Mouse (Mus musculus): ENCODE measurements around the gene Pusl1. TPM values are rescaled to one million over a fixed set of nuclear protein-coding genes. Genes with fewer than 3 reads are reported as not detected.

Pusl1 gene
- polyA plus RNA-seq, 1 experiment from 2014 or later: 25.4 TPM

DNA sequence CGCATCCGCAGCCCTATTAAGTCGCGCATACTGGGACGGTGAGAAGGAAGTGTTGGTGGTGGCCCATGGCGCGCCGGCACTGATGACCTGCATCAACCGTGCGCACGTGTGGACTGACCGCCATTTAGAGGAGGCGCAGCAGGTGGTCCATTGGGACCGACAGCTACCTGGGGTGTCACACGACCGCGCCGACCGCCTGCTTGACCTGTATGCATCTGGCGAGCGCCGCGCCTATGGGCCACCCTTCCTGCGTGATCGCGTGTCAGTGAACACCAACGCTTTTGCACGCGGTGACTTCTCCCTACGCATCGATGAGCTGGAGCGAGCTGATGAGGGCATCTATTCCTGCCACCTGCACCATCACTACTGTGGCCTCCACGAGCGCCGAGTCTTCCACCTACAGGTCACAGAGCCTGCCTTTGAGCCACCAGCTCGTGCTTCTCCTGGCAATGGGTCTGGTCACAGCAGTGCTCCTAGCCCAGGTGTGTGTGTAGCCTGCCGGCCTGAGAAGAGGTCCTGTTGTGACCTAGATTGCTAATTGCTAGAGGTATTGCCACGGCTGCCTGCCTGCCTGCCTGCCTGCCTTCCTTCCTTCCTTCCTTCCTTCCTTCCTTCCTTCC is 49.8 kb downstream of the Pusl1 start:
- peaks cover 45% of the 10 kb centered on the region for H3K4me1 ChIP-seq (replicated peaks)
- H3K4me2 ChIP-seq: peak overlapping the region; percentile 85
- H3K27me3 ChIP-seq: peaks cover 47% of the 10 kb centered on the region
- H3K9ac ChIP-seq: no peak overlapping the region
- H3K27ac ChIP-seq: no peak overlapping the region
- no peaks in the 10 kb centered on the region for H3K36me3 ChIP-seq
- ATAC-seq (ENCODE audit: low read depth): no peak
- no peaks in the 10 kb centered on the region for H3K9me3 ChIP-seq (replicated peaks)
- H3K4me3 ChIP-seq (replicated peaks): peak overlapping the region; percentile 61
- 46% methylated on average over 38 of the region's 38 CpGs for WGBS (ENCODE audit: insufficient replicate concordance)
- no peak for DNase-seq

DNA sequence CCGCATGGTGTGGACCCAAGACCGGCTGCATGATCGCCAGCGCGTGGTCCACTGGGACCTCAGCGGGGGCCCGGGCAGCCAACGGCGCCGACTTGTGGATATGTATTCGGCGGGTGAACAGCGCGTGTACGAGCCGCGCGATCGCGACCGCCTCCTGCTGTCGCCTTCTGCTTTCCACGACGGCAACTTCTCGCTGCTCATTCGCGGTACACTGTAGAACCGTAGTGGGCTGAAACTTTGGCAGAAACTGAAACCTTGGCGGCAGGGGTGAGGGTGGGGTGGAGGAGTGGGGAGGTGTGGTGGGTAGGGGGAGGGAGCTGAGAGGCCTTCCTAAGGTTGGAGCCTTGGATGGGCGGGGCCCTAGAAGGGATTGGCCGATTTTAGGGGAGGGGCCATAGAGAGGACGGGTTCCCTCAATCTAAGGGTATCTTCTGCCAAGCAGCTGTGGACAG is 50.6 kb downstream of the Pusl1 start:
- DNase-seq (peak; percentile 68), ATAC-seq (ENCODE audit: low read depth) (peak; percentile 84)
- WGBS (ENCODE audit: insufficient replicate concordance): 1% methylated on average over 32 of the region's 32 CpGs
- peaks cover 47% of the 10 kb centered on the region for H3K27me3 ChIP-seq
- H3K9me3 ChIP-seq (replicated peaks): no peaks in the 10 kb centered on the region
- peaks cover 40% of the 10 kb centered on the region for H3K4me1 ChIP-seq (replicated peaks)
- H3K36me3 ChIP-seq: no peaks in the 10 kb centered on the region
- no peak overlapping the region for H3K27ac ChIP-seq
- H3K4me3 ChIP-seq (replicated peaks): peak overlapping the region; percentile 61
- peak overlapping the region; percentile 85 for H3K4me2 ChIP-seq
- H3K9ac ChIP-seq: peak overlapping the region; percentile 74

DNA sequence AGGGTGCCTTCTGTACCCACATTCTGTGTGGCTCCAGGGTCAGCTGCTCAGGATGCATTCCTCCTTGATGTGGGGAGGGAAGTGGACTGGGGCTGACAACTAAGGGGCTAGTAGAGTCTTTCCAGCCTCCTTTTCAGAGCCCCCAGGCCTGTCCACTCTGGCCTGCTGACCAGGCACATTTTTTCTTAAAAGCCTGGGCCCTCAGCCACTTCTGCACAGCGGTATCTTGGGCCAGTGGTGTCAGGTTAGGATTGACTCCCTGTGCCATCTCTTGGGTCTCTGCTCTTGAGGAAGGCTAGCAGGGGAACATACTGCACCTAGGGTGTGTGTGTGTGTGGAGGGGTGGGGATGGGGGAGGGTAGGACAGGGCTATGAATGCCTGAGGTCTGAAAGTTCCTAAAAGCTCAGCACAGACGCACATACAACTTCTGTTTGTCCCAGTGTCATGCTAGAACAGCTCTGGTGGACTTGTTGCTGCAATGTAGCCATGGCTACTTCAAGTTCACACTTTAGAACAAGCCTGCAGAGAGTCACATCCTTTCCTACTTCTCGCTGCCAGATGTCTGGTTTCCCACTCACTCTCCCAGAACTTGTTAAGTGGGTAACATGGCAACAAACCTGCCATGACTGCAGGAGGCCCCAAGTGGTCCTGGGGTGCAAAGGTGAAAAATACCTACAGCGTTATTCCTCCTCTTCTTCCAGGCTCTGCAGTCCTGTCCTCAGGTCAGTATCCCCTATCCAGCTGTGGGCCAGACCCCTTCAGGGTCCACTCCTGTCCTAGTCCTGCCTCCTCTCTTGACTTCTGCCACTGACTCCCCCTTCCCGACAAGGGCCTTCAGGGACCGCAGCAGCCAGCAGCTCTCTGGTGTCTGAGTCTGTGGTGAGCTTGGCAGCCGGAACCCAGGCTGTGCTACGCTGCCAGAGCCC is 51.2 kb downstream of the Pusl1 start:
- H3K36me3 ChIP-seq: no peaks in the 10 kb centered on the region
- DNase-seq (no peak), ATAC-seq (ENCODE audit: low read depth) (no peak)
- H3K9me3 ChIP-seq (replicated peaks): no peaks in the 10 kb centered on the region
- H3K9ac ChIP-seq: peak overlapping the region; percentile 74
- 20% methylated on average over 8 of the region's 8 CpGs for WGBS (ENCODE audit: insufficient replicate concordance)
- H3K4me3 ChIP-seq (replicated peaks): peak overlapping the region; percentile 61
- H3K4me1 ChIP-seq (replicated peaks): peaks cover 40% of the 10 kb centered on the region
- H3K27ac ChIP-seq: no peak overlapping the region
- peaks cover 47% of the 10 kb centered on the region for H3K27me3 ChIP-seq
- H3K4me2 ChIP-seq: peak overlapping the region; percentile 85

DNA sequence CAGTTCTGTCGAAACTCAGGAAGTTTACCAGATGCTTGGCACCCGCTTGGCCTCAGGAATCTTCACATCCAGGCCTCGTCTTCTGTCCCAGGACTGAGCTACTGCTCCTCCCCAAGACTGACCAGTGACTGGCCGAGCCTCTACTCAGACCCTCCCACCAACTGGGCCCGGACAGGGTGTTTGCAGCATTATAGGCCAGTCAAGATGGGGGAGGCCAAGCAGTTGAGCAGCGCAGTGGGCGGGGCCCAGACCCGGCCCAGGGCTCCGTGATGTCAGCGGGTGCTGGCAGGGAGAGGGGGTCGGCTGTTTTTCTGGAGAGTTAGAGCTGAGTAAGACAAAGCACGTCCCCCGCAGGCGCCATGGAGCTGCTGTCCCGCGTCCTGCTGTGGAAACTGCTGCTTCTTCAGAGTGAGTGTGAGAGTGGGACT is 52.1 kb downstream of the Pusl1 start, which contains the start of gene Mxra8:
Mxra8 (plus strand) TSS at position 198 of the 428 bp plus-strand sequence.
- Histone ChIP-seq H3K4me3 (replicated peaks) (peak within 1 kb of the TSS; percentile 61), H3K9me3 (replicated peaks) (no peaks in the 10 kb centered on the region), H3K27ac (peak within 1 kb of the TSS; percentile 2), H3K36me3 (no peaks in the 10 kb centered on the region), H3K4me1 (replicated peaks) (peaks cover 40% of the 10 kb centered on the region), H3K4me2 (peak within 1 kb of the TSS; percentile 85), H3K27me3 (peaks cover 47% of the 10 kb centered on the region), H3K9ac (peak within 1 kb of the TSS; percentile 74)
- ATAC-seq (ENCODE audit: low read depth): peak; percentile 49
- WGBS (ENCODE audit: insufficient replicate concordance): 21% methylated on average over 16 of the region's 16 CpGs
- DNase-seq: peak; percentile 58

DNA sequence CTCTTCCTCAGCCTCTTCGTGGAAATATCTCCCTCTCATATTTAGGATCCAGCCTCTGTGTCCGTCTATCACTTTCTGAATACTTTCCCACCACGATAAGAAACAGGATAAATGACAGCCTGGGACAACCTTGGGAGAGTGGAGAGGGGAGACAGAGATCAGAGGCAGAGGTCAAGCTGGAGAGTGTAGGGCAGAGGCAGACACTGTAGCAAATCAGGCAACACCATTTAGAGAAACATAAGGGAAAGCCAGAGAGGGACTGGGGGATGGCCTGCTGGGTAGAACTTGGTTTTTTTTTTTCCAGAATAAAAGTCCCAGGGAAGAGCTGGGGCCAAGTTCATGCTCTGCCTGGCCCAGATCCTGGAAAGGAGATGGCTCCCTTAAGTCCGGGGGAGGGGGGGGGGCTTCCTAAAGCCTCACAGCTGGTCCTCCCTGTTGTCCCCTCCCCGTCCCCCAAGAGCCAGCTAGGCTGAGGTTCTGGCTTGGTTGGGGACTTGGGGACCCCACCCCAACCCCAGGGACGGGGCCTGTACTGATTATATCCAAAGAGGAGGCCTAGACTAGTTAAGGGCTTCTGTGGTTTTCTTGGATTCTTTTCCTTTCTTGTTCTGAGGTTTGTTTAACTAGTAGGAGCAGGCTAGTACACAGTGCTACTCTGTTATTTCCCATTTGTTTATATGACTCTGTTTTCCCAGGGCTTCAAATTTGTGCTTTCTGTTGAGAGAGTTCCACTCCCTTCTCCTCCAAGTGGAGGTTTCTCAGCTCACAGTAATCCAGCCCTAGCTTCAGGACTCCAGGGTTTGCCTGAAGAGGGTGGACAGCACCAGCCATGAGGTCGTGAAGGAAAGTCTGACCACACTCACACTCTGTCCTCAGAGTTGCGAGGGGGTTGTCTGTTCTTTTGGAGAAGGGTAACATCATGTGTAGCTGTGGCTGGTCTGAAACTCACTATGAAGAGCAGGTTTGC is 53.1 kb downstream of the Pusl1 start:
- no peak overlapping the region for H3K4me2 ChIP-seq
- no peaks in the 10 kb centered on the region for H3K9me3 ChIP-seq (replicated peaks)
- DNase-seq (no peak), ATAC-seq (ENCODE audit: low read depth) (no peak)
- H3K9ac ChIP-seq: no peak overlapping the region
- peaks cover 2% of the 10 kb centered on the region; the same call in 1 of the 2 replicates for H3K36me3 ChIP-seq
- H3K4me1 ChIP-seq (replicated peaks): peaks cover 49% of the 10 kb centered on the region
- H3K4me3 ChIP-seq (replicated peaks): no peak overlapping the region
- H3K27me3 ChIP-seq: peaks cover 44% of the 10 kb centered on the region
- H3K27ac ChIP-seq: peak overlapping the region; percentile 2
- WGBS (ENCODE audit: insufficient replicate concordance): 45% methylated on average over 8 of the region's 8 CpGs

Small RNA genes lying within 50 kb of the gene (microRNA-seq; reads per million reads assigned to microRNA genes)
- not detected for gene Gm22991

Other genes with a start within 250 kb of the Pusl1 start
- not detected in 2 replicates for gene Gm10563, start 246.4 kb downstream of the Pusl1 start, polyA plus RNA-seq (2015; fragmentation: Nextera tagmentation; extraction: Ambion mirVana)
- gene Mmp23, start 238.4 kb downstream of the Pusl1 start, polyA plus RNA-seq (2015; fragmentation: Nextera tagmentation; extraction: Ambion mirVana): 4.9 and 6.0 TPM in 2 replicates
- 3.2 and 3.7 TPM in 2 replicates for gene Mib2, start 222.6 kb downstream of the Pusl1 start, polyA plus RNA-seq (2015; fragmentation: Nextera tagmentation; extraction: Ambion mirVana)
- 0.39 and 0.49 TPM in 2 replicates for gene Fndc10, start 197.4 kb downstream of the Pusl1 start, polyA plus RNA-seq (2015; fragmentation: Nextera tagmentation; extraction: Ambion mirVana)
- gene Ssu72, start 187.0 kb downstream of the Pusl1 start, polyA plus RNA-seq (2015; fragmentation: Nextera tagmentation; extraction: Ambion mirVana): 77.7 TPM in 2 replicates
- gene Tmem240, start 157.0 kb downstream of the Pusl1 start, polyA plus RNA-seq (2015; fragmentation: Nextera tagmentation; extraction: Ambion mirVana): 0.07 and 0.18 TPM in 2 replicates
- 73.2 and 75.6 TPM in 2 replicates for gene Atad3a, start 130.7 kb downstream of the Pusl1 start, polyA plus RNA-seq (2015; fragmentation: Nextera tagmentation; extraction: Ambion mirVana)
- gene Vwa1, start 117.1 kb downstream of the Pusl1 start, polyA plus RNA-seq (2015; fragmentation: Nextera tagmentation; extraction: Ambion mirVana): 0.43 and 0.45 TPM in 2 replicates
- 0.08 and 0.14 TPM in 2 replicates for gene Tmem88b, start 105.9 kb downstream of the Pusl1 start, polyA plus RNA-seq (2015; fragmentation: Nextera tagmentation; extraction: Ambion mirVana)
- gene Ankrd65, start 101.3 kb downstream of the Pusl1 start, polyA plus RNA-seq (2015; fragmentation: Nextera tagmentation; extraction: Ambion mirVana): not detected in 2 replicates
- 225 and 227 TPM in 2 replicates for gene Mrpl20, start 88.9 kb downstream of the Pusl1 start, polyA plus RNA-seq (2015; fragmentation: Nextera tagmentation; extraction: Ambion mirVana)
- gene Ccnl2, start 79.3 kb downstream of the Pusl1 start, polyA plus RNA-seq (2015; fragmentation: Nextera tagmentation; extraction: Ambion mirVana): 62.9 and 68.8 TPM in 2 replicates
- 147 and 148 TPM in 2 replicates for gene Aurkaip1, start 60.5 kb downstream of the Pusl1 start, polyA plus RNA-seq (2015; fragmentation: Nextera tagmentation; extraction: Ambion mirVana)
- gene Mxra8, start 52.1 kb downstream of the Pusl1 start, polyA plus RNA-seq (2015; fragmentation: Nextera tagmentation; extraction: Ambion mirVana): 5.6 and 6.8 TPM in 2 replicates
- 1.8 and 2.4 TPM in 2 replicates for gene Dvl1, start 44.4 kb downstream of the Pusl1 start, polyA plus RNA-seq (2015; fragmentation: Nextera tagmentation; extraction: Ambion mirVana)
- 0.05 and 0.09 TPM in 2 replicates for gene Tas1r3, start 28.4 kb downstream of the Pusl1 start, polyA plus RNA-seq (2015; fragmentation: Nextera tagmentation; extraction: Ambion mirVana)
- 8.4 and 10.2 TPM in 2 replicates for gene Cptp, start 22.3 kb downstream of the Pusl1 start, polyA plus RNA-seq (2015; fragmentation: Nextera tagmentation; extraction: Ambion mirVana)
- gene Ints11, start 22.2 kb downstream of the Pusl1 start, polyA plus RNA-seq (2015; fragmentation: Nextera tagmentation; extraction: Ambion mirVana): 40.0 and 41.9 TPM in 2 replicates
- gene Acap3, start within 50 bp of the Pusl1 start, polyA plus RNA-seq (2015; fragmentation: Nextera tagmentation; extraction: Ambion mirVana): 7.6 and 7.8 TPM in 2 replicates
- gene Ube2j2, start 52.0 kb upstream of the Pusl1 start, polyA plus RNA-seq (2015; fragmentation: Nextera tagmentation; extraction: Ambion mirVana): 68.1 and 70.3 TPM in 2 replicates
- gene C1qtnf12, start 70.5 kb upstream of the Pusl1 start, polyA plus RNA-seq (2015; fragmentation: Nextera tagmentation; extraction: Ambion mirVana): 55.3 and 58.7 TPM in 2 replicates
- 5.5 and 6.2 TPM in 2 replicates for gene B3galt6, start 100.9 kb upstream of the Pusl1 start, polyA plus RNA-seq (2015; fragmentation: Nextera tagmentation; extraction: Ambion mirVana)
- 88.2 and 91.6 TPM in 2 replicates for gene Sdf4, start 101.1 kb upstream of the Pusl1 start, polyA plus RNA-seq (2015; fragmentation: Nextera tagmentation; extraction: Ambion mirVana)
- gene Tnfrsf4, start 122.1 kb upstream of the Pusl1 start, polyA plus RNA-seq (2015; fragmentation: Nextera tagmentation; extraction: Ambion mirVana): 0.09 and 0.20 TPM in 2 replicates
- 0.60 and 0.65 TPM in 2 replicates for gene Tnfrsf18, start 134.4 kb upstream of the Pusl1 start, polyA plus RNA-seq (2015; fragmentation: Nextera tagmentation; extraction: Ambion mirVana)
- gene Ttll10, start 167.6 kb upstream of the Pusl1 start, polyA plus RNA-seq (2015; fragmentation: Nextera tagmentation; extraction: Ambion mirVana): 0.12 and 0.20 TPM in 2 replicates
- 11.8 and 13.8 TPM in 2 replicates for gene 9430015G10Rik, start 218.2 kb upstream of the Pusl1 start, polyA plus RNA-seq (2015; fragmentation: Nextera tagmentation; extraction: Ambion mirVana)
- gene Rnf223, start 238.7 kb upstream of the Pusl1 start, polyA plus RNA-seq (2015; fragmentation: Nextera tagmentation; extraction: Ambion mirVana): 0.05 and 0.06 TPM in 2 replicates

Data from liver, embryonic 13.5 days (tissue).